Mouse (Mus musculus): ENCODE data around the gene Rnf144a. TPM values are rescaled to one million over a fixed set of nuclear protein-coding genes. Genes with fewer than 3 reads are reported as not detected.

The Rnf144a gene
- total and polyA plus RNA-seq, 2 experiments from 2014 or later = 6.8 to 9.4 TPM

DNA sequence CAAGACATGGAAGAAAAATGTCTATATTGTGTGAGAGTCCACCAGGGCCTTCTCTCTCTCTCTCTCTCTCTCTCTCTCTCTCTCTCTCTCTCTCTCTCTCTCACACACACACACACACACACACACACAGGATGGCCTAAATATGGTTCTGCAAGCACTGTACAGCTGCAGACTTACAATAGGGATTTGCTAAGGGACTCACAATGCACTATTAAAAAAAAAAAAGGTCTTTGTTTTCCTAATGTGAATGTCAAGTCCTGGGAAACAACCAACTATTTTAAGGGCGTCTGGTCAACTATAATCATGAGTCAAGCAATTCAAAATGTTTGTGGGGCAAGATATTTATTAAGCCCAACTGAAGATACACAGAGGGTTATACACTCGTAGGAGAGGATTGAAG lies 71.9 kb downstream of the Rnf144a start:
- 55% methylated on average over 2 of the region's 2 CpGs for WGBS
- no peak for TF ChIP-seq CTCF (IDR thresholded peaks at IDR 0.05; ENCODE audit: low read depth)
- TF ChIP-seq EP300 (IDR thresholded peaks at IDR 0.05; ENCODE audit: low read depth) = no peak; the same call in none of the 2 replicates
- no peak overlapping the region for H3K4me2 ChIP-seq (ENCODE audit: low read depth, low read length)
- no peaks in the 10 kb centered on the region for H3K27me3 ChIP-seq (ENCODE audit: control insufficient read depth, insufficient read depth, low read length)
- no peaks in the 10 kb centered on the region for H3K36me3 ChIP-seq (replicated peaks; ENCODE audit: control insufficient read depth, insufficient read depth, low read length)
- ATAC-seq (ENCODE audit: insufficient read depth, low read depth) (peak; percentile 41; the same call in 1 of the 2 replicates), DNase-seq (ENCODE audit: low spot score) (no peak)
- H3K9me3 ChIP-seq (replicated peaks; ENCODE audit: control insufficient read depth, low read length) = no peaks in the 10 kb centered on the region
- H3K27ac ChIP-seq (ENCODE audit: low read depth) = peak overlapping the region; percentile 58
- 0 out of 2 replicates have a peak, but pooled peaks cover 3% of the 10 kb centered on the region for H3K4me1 ChIP-seq (ENCODE audit: control insufficient read depth, insufficient read depth)
- no peak overlapping the region for H3K9ac ChIP-seq (replicated peaks; ENCODE audit: low read depth, low read length)
- no peak overlapping the region for H3K4me3 ChIP-seq (ENCODE audit: low read depth, low read length)

DNA sequence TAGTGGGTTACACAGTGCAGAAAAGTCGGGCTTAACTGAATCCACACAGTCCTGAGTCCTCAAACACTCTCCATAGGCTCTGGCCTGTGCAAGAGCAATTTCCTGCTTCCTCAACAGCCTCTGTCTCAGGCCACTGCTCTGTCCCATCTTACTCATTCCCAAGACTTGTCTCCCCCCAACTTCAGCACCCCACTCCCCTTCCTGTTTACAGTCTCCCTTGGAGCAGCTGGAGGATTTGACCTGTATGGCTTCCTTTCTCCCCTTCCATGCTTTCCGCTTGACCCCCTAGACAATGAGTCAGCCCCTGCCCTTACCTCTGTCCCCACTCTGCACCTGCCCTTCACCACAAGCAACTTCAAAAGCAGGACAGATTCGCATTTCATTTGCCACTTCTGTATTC lies 72.4 kb downstream of the Rnf144a start:
- H3K4me1 ChIP-seq (ENCODE audit: control insufficient read depth, insufficient read depth) = 0 out of 2 replicates have a peak, but pooled peaks cover 3% of the 10 kb centered on the region
- ATAC-seq (ENCODE audit: insufficient read depth, low read depth) = peak; percentile 79
- H3K9me3 ChIP-seq (replicated peaks; ENCODE audit: control insufficient read depth, low read length) = no peaks in the 10 kb centered on the region
- peak; percentile 19 for DNase-seq (ENCODE audit: low spot score)
- no peak for TF ChIP-seq CTCF (IDR thresholded peaks at IDR 0.05; ENCODE audit: low read depth)
- TF ChIP-seq EP300 (IDR thresholded peaks at IDR 0.05; ENCODE audit: low read depth) = peak; percentile 73
- H3K36me3 ChIP-seq (replicated peaks; ENCODE audit: control insufficient read depth, insufficient read depth, low read length) = 0 out of 2 replicates have a peak, but pooled peaks cover 3% of the 10 kb centered on the region
- H3K9ac ChIP-seq (replicated peaks; ENCODE audit: low read depth, low read length) = no peak overlapping the region
- 72% methylated on average over 3 of the region's 3 CpGs for WGBS
- no peak overlapping the region for H3K4me2 ChIP-seq (ENCODE audit: low read depth, low read length)
- peak overlapping the region; percentile 58 for H3K27ac ChIP-seq (ENCODE audit: low read depth)
- H3K27me3 ChIP-seq (ENCODE audit: control insufficient read depth, insufficient read depth, low read length) = no peaks in the 10 kb centered on the region
- no peak overlapping the region for H3K4me3 ChIP-seq (ENCODE audit: low read depth, low read length)

DNA sequence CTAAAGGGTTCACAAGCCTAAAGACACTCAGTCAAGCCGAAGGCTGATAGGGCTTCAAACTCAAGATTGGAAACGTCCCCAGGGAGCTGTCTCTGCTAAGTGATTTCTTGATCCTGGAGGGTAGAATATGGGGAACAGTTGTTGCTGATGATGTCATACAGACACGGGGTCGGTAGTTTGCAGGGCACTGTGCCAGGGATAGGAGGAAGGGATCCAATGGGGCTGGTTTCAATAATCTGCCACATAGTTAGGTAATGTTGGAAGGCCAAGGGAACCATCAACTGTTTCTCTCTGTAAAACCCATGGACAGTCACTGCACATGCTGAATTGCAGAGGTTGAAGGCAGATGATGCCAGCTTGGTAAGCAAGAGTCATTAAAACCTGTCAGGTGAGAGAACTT lies 73.0 kb downstream of the Rnf144a start:
- no peak for DNase-seq (ENCODE audit: low spot score)
- Histone ChIP-seq H3K36me3 (replicated peaks; ENCODE audit: control insufficient read depth, insufficient read depth, low read length) (0 out of 2 replicates have a peak, but pooled peaks cover 4% of the 10 kb centered on the region), H3K27me3 (ENCODE audit: control insufficient read depth, insufficient read depth, low read length) (no peaks in the 10 kb centered on the region), H3K27ac (ENCODE audit: low read depth) (peak overlapping the region; percentile 58), H3K4me1 (ENCODE audit: control insufficient read depth, insufficient read depth) (0 out of 2 replicates have a peak, but pooled peaks cover 3% of the 10 kb centered on the region), H3K9me3 (replicated peaks; ENCODE audit: control insufficient read depth, low read length) (no peaks in the 10 kb centered on the region), H3K4me3 (ENCODE audit: low read depth, low read length) (no peak overlapping the region), H3K9ac (replicated peaks; ENCODE audit: low read depth, low read length) (no peak overlapping the region), H3K4me2 (ENCODE audit: low read depth, low read length) (no peak overlapping the region)
- ATAC-seq (ENCODE audit: insufficient read depth, low read depth) = no peak
- WGBS = 42% methylated on average over 4 of the region's 4 CpGs
- no peak for TF ChIP-seq EP300 (IDR thresholded peaks at IDR 0.05; ENCODE audit: low read depth)
- TF ChIP-seq CTCF (IDR thresholded peaks at IDR 0.05; ENCODE audit: low read depth) = no peak

DNA sequence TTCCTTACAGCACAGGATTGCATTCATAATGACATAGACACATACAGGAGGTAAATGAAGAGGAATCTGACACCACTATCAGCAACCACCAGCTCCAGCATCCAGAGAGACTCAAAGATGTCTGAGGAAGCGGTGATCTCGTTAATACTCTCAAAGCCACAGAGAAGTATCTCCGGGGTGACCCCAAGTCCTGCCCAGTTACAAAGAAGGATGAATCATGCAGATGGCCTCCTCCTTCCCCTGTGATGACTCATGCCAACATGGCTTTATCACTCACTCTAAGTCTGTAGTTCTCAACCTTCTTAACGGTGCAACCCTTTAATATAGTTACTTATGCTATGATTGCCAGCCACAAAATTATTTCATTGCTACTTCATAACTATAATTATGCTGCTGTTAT lies 74.4 kb downstream of the Rnf144a start:
- WGBS = 61% methylated on average over 4 of the region's 4 CpGs
- TF ChIP-seq EP300 (IDR thresholded peaks at IDR 0.05; ENCODE audit: low read depth) = no peak
- no peak for TF ChIP-seq CTCF (IDR thresholded peaks at IDR 0.05; ENCODE audit: low read depth)

DNA sequence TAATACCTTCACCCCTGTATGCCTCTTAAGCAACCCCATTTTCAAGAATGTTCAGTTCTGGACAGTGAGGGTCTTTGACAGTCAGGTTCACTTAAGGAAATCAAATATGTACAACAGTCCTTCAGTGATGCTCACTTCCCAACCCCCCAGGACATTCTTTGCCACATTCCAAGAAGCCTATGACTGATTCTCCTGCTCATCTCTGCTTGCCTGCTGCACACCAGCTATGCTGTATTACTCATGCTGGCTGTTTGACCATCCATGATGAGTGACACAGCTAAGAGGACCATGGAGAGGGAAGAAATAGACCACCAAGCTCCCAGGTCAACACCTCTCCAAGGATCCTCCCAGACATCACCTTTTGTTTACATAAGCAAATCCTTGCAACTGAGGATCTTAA lies 75.2 kb downstream of the Rnf144a start:
- Histone ChIP-seq H3K27ac (ENCODE audit: low read depth) (no peak overlapping the region), H3K9ac (replicated peaks; ENCODE audit: low read depth, low read length) (no peak overlapping the region), H3K36me3 (replicated peaks; ENCODE audit: control insufficient read depth, insufficient read depth, low read length) (0 out of 2 replicates have a peak, but pooled peaks cover 4% of the 10 kb centered on the region), H3K4me3 (ENCODE audit: low read depth, low read length) (no peak overlapping the region), H3K9me3 (replicated peaks; ENCODE audit: control insufficient read depth, low read length) (no peaks in the 10 kb centered on the region), H3K4me1 (ENCODE audit: control insufficient read depth, insufficient read depth) (0 out of 2 replicates have a peak, but pooled peaks cover 3% of the 10 kb centered on the region), H3K27me3 (ENCODE audit: control insufficient read depth, insufficient read depth, low read length) (no peaks in the 10 kb centered on the region), H3K4me2 (ENCODE audit: low read depth, low read length) (no peak overlapping the region)
- DNase-seq (ENCODE audit: low spot score) = no peak
- ATAC-seq (ENCODE audit: insufficient read depth, low read depth) = no peak
- TF ChIP-seq CTCF (IDR thresholded peaks at IDR 0.05; ENCODE audit: low read depth) = no peak
- TF ChIP-seq EP300 (IDR thresholded peaks at IDR 0.05; ENCODE audit: low read depth) = no peak

More for the DNA sequence above, 74.4 kb downstream of the Rnf144a start:
- no peaks in the 10 kb centered on the region for H3K9me3 ChIP-seq (replicated peaks; ENCODE audit: control insufficient read depth, low read length)
- H3K4me1 ChIP-seq (ENCODE audit: control insufficient read depth, insufficient read depth) = 0 out of 2 replicates have a peak, but pooled peaks cover 3% of the 10 kb centered on the region
- H3K4me2 ChIP-seq (ENCODE audit: low read depth, low read length) = no peak overlapping the region
- DNase-seq (ENCODE audit: low spot score) (no peak), ATAC-seq (ENCODE audit: insufficient read depth, low read depth) (no peak)
- no peak overlapping the region for H3K9ac ChIP-seq (replicated peaks; ENCODE audit: low read depth, low read length)
- no peak overlapping the region for H3K27ac ChIP-seq (ENCODE audit: low read depth)
- H3K27me3 ChIP-seq (ENCODE audit: control insufficient read depth, insufficient read depth, low read length) = no peaks in the 10 kb centered on the region
- no peak overlapping the region for H3K4me3 ChIP-seq (ENCODE audit: low read depth, low read length)
- 0 out of 2 replicates have a peak, but pooled peaks cover 4% of the 10 kb centered on the region for H3K36me3 ChIP-seq (replicated peaks; ENCODE audit: control insufficient read depth, insufficient read depth, low read length)

DNA sequence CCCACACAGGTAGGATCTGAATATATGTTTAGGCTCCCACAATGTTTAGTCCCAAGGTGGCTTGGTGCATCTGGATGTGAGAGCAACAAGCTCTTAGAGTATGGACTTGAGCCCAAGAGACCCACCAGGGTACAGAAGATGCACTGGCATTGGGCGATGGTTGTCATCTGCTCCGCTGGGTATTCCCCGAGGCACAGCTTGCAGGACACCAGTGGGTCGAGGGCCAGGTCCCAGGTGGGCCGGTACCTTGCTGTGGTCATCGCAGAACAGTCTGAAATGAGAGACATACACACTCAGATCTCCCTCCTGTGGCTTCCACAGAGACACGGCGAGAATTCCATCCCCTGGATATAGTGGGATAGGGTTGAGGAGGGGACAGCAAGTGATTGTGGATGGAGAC lies 75.9 kb downstream of the Rnf144a start:
- H3K9ac ChIP-seq (replicated peaks; ENCODE audit: low read depth, low read length) = no peak overlapping the region
- H3K27ac ChIP-seq (ENCODE audit: low read depth) = no peak overlapping the region
- 86% methylated on average over 8 of the region's 8 CpGs for WGBS
- DNase-seq (ENCODE audit: low spot score) (no peak), ATAC-seq (ENCODE audit: insufficient read depth, low read depth) (no peak)
- H3K4me3 ChIP-seq (ENCODE audit: low read depth, low read length) = no peak overlapping the region
- TF ChIP-seq EP300 (IDR thresholded peaks at IDR 0.05; ENCODE audit: low read depth) = no peak
- 0 out of 2 replicates have a peak, but pooled peaks cover 3% of the 10 kb centered on the region for H3K4me1 ChIP-seq (ENCODE audit: control insufficient read depth, insufficient read depth)
- 0 out of 2 replicates have a peak, but pooled peaks cover 4% of the 10 kb centered on the region for H3K36me3 ChIP-seq (replicated peaks; ENCODE audit: control insufficient read depth, insufficient read depth, low read length)
- no peaks in the 10 kb centered on the region for H3K9me3 ChIP-seq (replicated peaks; ENCODE audit: control insufficient read depth, low read length)
- no peak overlapping the region for H3K4me2 ChIP-seq (ENCODE audit: low read depth, low read length)
- no peaks in the 10 kb centered on the region for H3K27me3 ChIP-seq (ENCODE audit: control insufficient read depth, insufficient read depth, low read length)
